Mouse (Mus musculus): ENCODE measurements around the gene Tmem201.

The Tmem201 gene

GRCm38 (mm10) chr4:149714542-149714941, 23.3 kb downstream of the Tmem201 start:
- DNase-seq: no peak

- no peak for DNase-seq
Measured at GRCm38 (mm10) chr4:149711955-149712354, 25.9 kb downstream of the Tmem201 start.

GRCm38 (mm10) chr4:149711485-149711884, 26.4 kb downstream of the Tmem201 start:
- DNase-seq: no peak

GRCm38 (mm10) chr4:149710510-149710909, 27.3 kb downstream of the Tmem201 start:
- DNase-seq: peak; percentile 71 to 74

GRCm38 (mm10) chr4:149705941-149706340, 31.9 kb downstream of the Tmem201 start:
- peak; percentile 61 to 68 for DNase-seq

GRCm38 (mm10) chr4:149705298-149705697, 32.5 kb downstream of the Tmem201 start:
- DNase-seq: no peak

GRCm38 (mm10) chr4:149702210-149702979, 35.4 kb downstream of the Tmem201 start, which contains the start of gene Pik3cd:
Gene Pik3cd (minus strand): TSS chr4:149702571.
- peak; percentile 60 to 66 for DNase-seq

- peak; percentile 79 to 92 for DNase-seq
Measured at GRCm38 (mm10) chr4:149701426-149702209, 36.2 kb downstream of the Tmem201 start.

- DNase-seq: no peak
Measured at GRCm38 (mm10) chr4:149699953-149700352, 37.9 kb downstream of the Tmem201 start.

- DNase-seq: peak; percentile 76 to 78
Measured at GRCm38 (mm10) chr4:149698197-149698821, 39.5 kb downstream of the Tmem201 start.

GRCm38 (mm10) chr4:149697506-149698196, 40.2 kb downstream of the Tmem201 start:
- peak; percentile 38 to 62 for DNase-seq

GRCm38 (mm10) chr4:149696189-149696971, 41.5 kb downstream of the Tmem201 start:
- peak; percentile 52 to 58 for DNase-seq

GRCm38 (mm10) chr4:149691368-149691767, 46.5 kb downstream of the Tmem201 start:
- DNase-seq: no peak

- DNase-seq: no peak
Measured at GRCm38 (mm10) chr4:149690828-149691280, 47.0 kb downstream of the Tmem201 start.

- DNase-seq: no peak
Measured at GRCm38 (mm10) chr4:149689822-149690700, 47.8 kb downstream of the Tmem201 start.

- DNase-seq: no peak
Measured at GRCm38 (mm10) chr4:149688861-149689260, 49.0 kb downstream of the Tmem201 start.

GRCm38 (mm10) chr4:149684841-149685623, 52.8 kb downstream of the Tmem201 start:
- DNase-seq: no peak

GRCm38 (mm10) chr4:149683875-149684274, 54.0 kb downstream of the Tmem201 start:
- DNase-seq: no peak

- DNase-seq: no peak
Measured at GRCm38 (mm10) chr4:149679056-149679770, 58.6 kb downstream of the Tmem201 start.

Data from spleen, adult 18-20 months (tissue).